Mouse (Mus musculus): ENCODE measurements around the gene Uqcrh. TPM values are rescaled to one million over a fixed set of nuclear protein-coding genes. Genes with fewer than 3 reads are reported as not detected.

Gene Uqcrh
- polyA plus RNA-seq, 1 experiment, result 433 TPM

- Histone ChIP-seq H3K9ac (ENCODE audit: low read depth, poor library complexity, severe bottlenecking) (no peak overlapping the region), H3K36me3 (ENCODE audit: control insufficient read depth, insufficient read depth, low read length, poor library complexity, severe bottlenecking) (peaks cover 50% of the 10 kb centered on the region), H3K27ac (ENCODE audit: insufficient read depth, low read length) (no peak overlapping the region), H3K27me3 (ENCODE audit: control insufficient read depth, insufficient read depth, low read length, poor library complexity, severe bottlenecking) (no peaks in the 10 kb centered on the region), H3K4me3 (ENCODE audit: low read depth, low read length) (no peak overlapping the region), H3K4me1 (ENCODE audit: control insufficient read depth, insufficient read depth, low read length) (no peaks in the 10 kb centered on the region), H3K9me3 (replicated peaks; ENCODE audit: control insufficient read depth, insufficient read depth, low read length, poor library complexity, severe bottlenecking) (no peaks in the 10 kb centered on the region)
- no peak for TF ChIP-seq EP300 (IDR thresholded peaks at IDR 0.05; ENCODE audit: insufficient read depth, low read depth, low read length)
- no peak for TF ChIP-seq POLR2A (IDR thresholded peaks at IDR 0.05; ENCODE audit: insufficient read depth, low read length)
- no peak for TF ChIP-seq CTCF (IDR thresholded peaks at IDR 0.05; ENCODE audit: low read depth, low read length)
Measured at GRCm38 (mm10) chr4:116070116-116070515, 4.8 kb downstream of the Uqcrh start.

GRCm38 (mm10) chr4:116063855-116064254 is 11.0 kb downstream of the Uqcrh start:
- Histone ChIP-seq H3K27ac (ENCODE audit: insufficient read depth, low read length) (no peak overlapping the region), H3K4me1 (ENCODE audit: control insufficient read depth, insufficient read depth, low read length) (no peaks in the 10 kb centered on the region)
- TF ChIP-seq CTCF (IDR thresholded peaks at IDR 0.05; ENCODE audit: low read depth, low read length) (no peak), POLR2A (IDR thresholded peaks at IDR 0.05; ENCODE audit: insufficient read depth, low read length) (no peak), EP300 (IDR thresholded peaks at IDR 0.05; ENCODE audit: insufficient read depth, low read depth, low read length) (no peak)

GRCm38 (mm10) chr4:116059012-116059726 is 15.7 kb downstream of the Uqcrh start:
- no peaks in the 10 kb centered on the region for H3K9me3 ChIP-seq (replicated peaks; ENCODE audit: control insufficient read depth, insufficient read depth, low read length, poor library complexity, severe bottlenecking)
- no peaks in the 10 kb centered on the region for H3K4me1 ChIP-seq (ENCODE audit: control insufficient read depth, insufficient read depth, low read length)
- no peaks in the 10 kb centered on the region for H3K36me3 ChIP-seq (ENCODE audit: control insufficient read depth, insufficient read depth, low read length, poor library complexity, severe bottlenecking)
- H3K4me3 ChIP-seq (ENCODE audit: low read depth, low read length), result no peak overlapping the region
- no peak overlapping the region for H3K9ac ChIP-seq (ENCODE audit: low read depth, poor library complexity, severe bottlenecking)
- TF ChIP-seq CTCF (IDR thresholded peaks at IDR 0.05; ENCODE audit: low read depth, low read length), result no peak
- no peak overlapping the region for H3K27ac ChIP-seq (ENCODE audit: insufficient read depth, low read length)
- H3K27me3 ChIP-seq (ENCODE audit: control insufficient read depth, insufficient read depth, low read length, poor library complexity, severe bottlenecking), result no peaks in the 10 kb centered on the region

More at GRCm38 (mm10) chr4:116063855-116064254, 11.0 kb downstream of the Uqcrh start:
- Histone ChIP-seq H3K27me3 (ENCODE audit: control insufficient read depth, insufficient read depth, low read length, poor library complexity, severe bottlenecking) (no peaks in the 10 kb centered on the region), H3K36me3 (ENCODE audit: control insufficient read depth, insufficient read depth, low read length, poor library complexity, severe bottlenecking) (peaks cover 27% of the 10 kb centered on the region), H3K9ac (ENCODE audit: low read depth, poor library complexity, severe bottlenecking) (no peak overlapping the region), H3K9me3 (replicated peaks; ENCODE audit: control insufficient read depth, insufficient read depth, low read length, poor library complexity, severe bottlenecking) (no peaks in the 10 kb centered on the region), H3K4me3 (ENCODE audit: low read depth, low read length) (no peak overlapping the region)

- Histone ChIP-seq H3K36me3 (ENCODE audit: control insufficient read depth, insufficient read depth, low read length, poor library complexity, severe bottlenecking) (no peaks in the 10 kb centered on the region), H3K4me3 (ENCODE audit: low read depth, low read length) (no peak overlapping the region), H3K27ac (ENCODE audit: insufficient read depth, low read length) (no peak overlapping the region), H3K27me3 (ENCODE audit: control insufficient read depth, insufficient read depth, low read length, poor library complexity, severe bottlenecking) (no peaks in the 10 kb centered on the region), H3K4me1 (ENCODE audit: control insufficient read depth, insufficient read depth, low read length) (no peaks in the 10 kb centered on the region), H3K9ac (ENCODE audit: low read depth, poor library complexity, severe bottlenecking) (no peak overlapping the region), H3K9me3 (replicated peaks; ENCODE audit: control insufficient read depth, insufficient read depth, low read length, poor library complexity, severe bottlenecking) (no peaks in the 10 kb centered on the region)
- no peak for TF ChIP-seq EP300 (IDR thresholded peaks at IDR 0.05; ENCODE audit: insufficient read depth, low read depth, low read length)
- TF ChIP-seq CTCF (IDR thresholded peaks at IDR 0.05; ENCODE audit: low read depth, low read length), result peak; percentile 57
Measured at GRCm38 (mm10) chr4:116057559-116057958, 17.3 kb downstream of the Uqcrh start.

- TF ChIP-seq CTCF (IDR thresholded peaks at IDR 0.05; ENCODE audit: low read depth, low read length) (no peak), POLR2A (IDR thresholded peaks at IDR 0.05; ENCODE audit: insufficient read depth, low read length) (peak; percentile 90), EP300 (IDR thresholded peaks at IDR 0.05; ENCODE audit: insufficient read depth, low read depth, low read length) (no peak)
- H3K4me3 ChIP-seq (ENCODE audit: low read depth, low read length), result peak within 1 kb of the TSS; percentile 96
- H3K27ac ChIP-seq (ENCODE audit: insufficient read depth, low read length), result peak within 1 kb of the TSS; percentile 80
- H3K9ac ChIP-seq (ENCODE audit: low read depth, poor library complexity, severe bottlenecking), result peak within 1 kb of the TSS; percentile 84
- no peaks in the 10 kb centered on the region; the same call in 1 of the 2 replicates for H3K36me3 ChIP-seq (ENCODE audit: control insufficient read depth, insufficient read depth, low read length, poor library complexity, severe bottlenecking)
- H3K9me3 ChIP-seq (replicated peaks; ENCODE audit: control insufficient read depth, insufficient read depth, low read length, poor library complexity, severe bottlenecking), result no peaks in the 10 kb centered on the region
- no peaks in the 10 kb centered on the region for H3K4me1 ChIP-seq (ENCODE audit: control insufficient read depth, insufficient read depth, low read length)
- H3K27me3 ChIP-seq (ENCODE audit: control insufficient read depth, insufficient read depth, low read length, poor library complexity, severe bottlenecking), result no peaks in the 10 kb centered on the region
Measured at GRCm38 (mm10) chr4:116053399-116053961, 21.4 kb downstream of the Uqcrh start, which contains the start of gene Nsun4. Nsun4 (minus strand) TSS chr4:116053876.
